Mouse (Mus musculus): Measurements from ENCODE around the gene Pcp2. TPM values are rescaled to one million over a fixed set of nuclear protein-coding genes. Genes with fewer than 3 reads are reported as not detected.
"Not testable (repeated sequence)": the region's sequence is repeated elsewhere in the genome, so short reads cannot be mapped to it uniquely, and the experiment has no call there.

Pcp2 gene
- total RNA-seq, 2 experiments from 2014 or later, result 0.92 TPM; not detected in 1

DNA sequence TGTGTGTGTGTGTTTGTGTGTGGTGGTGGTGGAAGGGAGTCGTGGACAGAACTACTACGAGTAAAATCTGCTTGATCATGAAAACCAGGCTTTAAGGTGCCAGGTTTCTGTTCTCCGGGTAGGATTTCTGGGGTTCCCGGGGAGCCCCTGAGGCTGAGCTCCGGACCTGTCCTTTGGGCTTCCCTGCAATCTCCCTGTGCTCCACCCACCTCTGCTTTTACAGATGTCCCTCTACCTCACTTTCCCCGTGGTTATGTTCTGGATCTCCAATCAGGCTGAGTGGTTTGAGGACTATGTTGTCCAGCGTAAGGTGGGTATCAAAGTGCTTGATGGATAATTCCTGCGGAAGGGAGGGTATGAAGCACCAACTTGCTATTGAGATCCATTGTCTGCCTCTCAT is 3.2 kb downstream of the Pcp2 start:
- DNase-seq (ENCODE audit: low spot score in 2 of 2), result no peak

DNA sequence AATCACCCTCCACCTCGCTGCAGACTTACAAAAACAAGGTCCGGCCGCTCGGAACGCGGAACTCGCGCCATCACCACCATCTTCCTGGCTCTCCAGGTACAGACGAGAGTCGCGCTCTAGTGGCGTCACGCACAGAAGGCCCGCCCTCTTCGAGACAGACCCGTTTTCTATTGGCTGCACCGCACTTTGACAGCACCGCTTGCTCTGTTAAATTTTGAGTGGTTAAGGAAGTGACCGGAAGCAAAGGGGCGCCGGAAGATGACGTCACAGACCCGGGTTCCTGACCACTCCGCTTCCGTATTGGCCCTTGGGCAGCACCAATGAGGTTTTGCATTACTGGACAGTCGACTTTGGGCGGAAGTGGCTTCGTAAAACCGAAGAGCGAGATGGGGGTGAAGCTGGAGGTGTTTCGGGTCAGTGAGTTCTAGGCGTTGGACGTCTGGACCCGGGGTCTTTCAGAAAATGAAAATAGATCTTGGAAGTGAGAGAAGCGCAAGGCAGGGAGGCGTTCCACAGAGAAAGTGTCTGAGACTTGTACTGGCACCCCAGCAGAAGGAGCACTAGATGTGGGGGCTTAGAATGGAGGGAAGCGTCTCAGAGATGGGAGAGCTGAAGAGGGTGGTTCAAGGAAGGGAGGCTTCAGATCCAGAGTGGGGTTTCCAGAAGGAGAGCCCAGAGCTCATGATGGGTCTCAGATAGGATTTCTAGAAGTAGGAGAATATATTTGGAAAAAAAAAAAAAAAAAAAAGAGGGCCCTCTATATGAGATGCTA is 4.0 kb downstream of the Pcp2 start, which contains the start of the genes Xab2 and Pet100:
Xab2 (minus strand) TSS at position 118 of the 772 bp plus-strand sequence.
Pet100 (plus strand) TSS at position 350 of the 772 bp plus-strand sequence.
- DNase-seq (ENCODE audit: low spot score in 2 of 2), result peak; percentile 98 to 100

DNA sequence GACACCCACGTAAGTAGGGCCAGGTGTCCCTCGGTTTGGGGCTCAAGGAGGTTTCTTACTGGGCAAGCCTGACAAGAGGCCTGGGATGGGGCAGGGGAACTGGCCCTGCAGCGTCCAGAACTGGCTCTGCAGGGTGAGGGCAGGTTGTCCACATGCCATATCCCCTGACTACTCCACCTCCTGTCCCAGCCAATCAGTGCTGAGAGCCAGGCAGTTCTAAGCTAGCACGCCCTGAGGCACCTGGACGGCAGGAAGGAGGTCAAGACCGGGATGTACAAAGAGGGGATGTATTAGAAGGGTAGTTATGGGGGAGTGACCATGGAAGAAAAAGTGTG is 15.6 kb downstream of the Pcp2 start:
- DNase-seq (ENCODE audit: low spot score in 2 of 2), result no peak

DNA sequence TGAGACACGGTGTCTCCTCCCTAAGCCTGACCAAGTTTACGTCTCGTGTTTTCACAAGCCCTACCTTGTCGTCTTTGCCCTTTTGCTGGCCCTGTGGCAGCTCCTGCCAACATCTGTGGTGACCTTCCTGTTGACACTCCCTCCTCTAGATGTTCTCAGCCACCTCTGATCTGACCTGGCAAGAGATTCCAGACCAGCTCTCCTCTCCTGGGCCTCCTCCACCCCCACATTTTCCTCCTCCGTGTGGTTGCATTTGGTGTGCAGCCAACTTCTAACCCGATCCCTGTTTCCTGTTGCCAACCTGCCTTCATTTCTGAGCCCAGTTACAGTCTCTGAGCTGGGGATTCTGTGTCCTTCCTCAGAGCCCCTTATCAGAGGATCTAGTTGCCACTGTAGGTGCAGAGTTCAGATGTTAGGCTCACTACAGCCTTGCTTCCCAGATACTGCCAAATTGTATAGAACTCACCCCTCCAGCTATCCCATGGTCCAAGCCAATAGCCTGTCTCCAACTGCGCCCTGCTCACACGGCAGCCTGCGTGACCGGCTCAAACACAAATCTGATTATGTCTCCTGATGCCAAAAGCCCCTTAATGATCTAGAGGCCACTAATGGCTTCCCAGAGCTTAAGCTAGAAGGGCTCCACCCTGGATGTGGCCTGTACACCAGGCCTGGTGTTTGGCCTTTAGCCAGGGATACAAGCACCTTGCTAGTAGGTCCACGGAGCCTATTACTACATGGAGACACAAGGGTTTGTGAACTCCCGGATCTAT is 16.1 kb downstream of the Pcp2 start:
- peak in 1 of 2 experiments; percentile 47 for DNase-seq (ENCODE audit: low spot score in 2 of 2)

DNA sequence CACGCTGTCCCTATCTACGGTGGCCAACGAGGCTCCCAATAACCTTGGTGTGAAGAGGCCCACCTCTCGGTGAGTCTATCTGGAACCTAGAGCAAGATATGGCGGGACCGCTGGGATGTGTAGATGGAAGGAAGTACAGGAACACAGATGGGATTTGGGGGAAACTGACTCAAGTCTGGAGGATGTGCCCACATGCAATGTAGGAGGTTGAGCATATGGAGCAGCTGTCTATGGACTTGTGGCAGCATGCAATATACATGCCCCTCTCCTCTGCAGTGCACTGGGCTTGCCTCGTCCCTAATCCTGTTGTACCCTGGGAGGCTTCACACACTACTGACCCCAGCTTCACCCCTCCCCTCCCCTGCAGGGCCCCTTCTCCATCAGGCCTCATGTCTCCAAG is 17.5 kb downstream of the Pcp2 start:
- DNase-seq (ENCODE audit: low spot score in 2 of 2), result peak in 1 of 2 experiments; percentile 73

GRCm38 (mm10) chr8:3606593-3606992 is 18.8 kb downstream of the Pcp2 start:
- DNase-seq (ENCODE audit: low spot score in 2 of 2), result no peak

DNA sequence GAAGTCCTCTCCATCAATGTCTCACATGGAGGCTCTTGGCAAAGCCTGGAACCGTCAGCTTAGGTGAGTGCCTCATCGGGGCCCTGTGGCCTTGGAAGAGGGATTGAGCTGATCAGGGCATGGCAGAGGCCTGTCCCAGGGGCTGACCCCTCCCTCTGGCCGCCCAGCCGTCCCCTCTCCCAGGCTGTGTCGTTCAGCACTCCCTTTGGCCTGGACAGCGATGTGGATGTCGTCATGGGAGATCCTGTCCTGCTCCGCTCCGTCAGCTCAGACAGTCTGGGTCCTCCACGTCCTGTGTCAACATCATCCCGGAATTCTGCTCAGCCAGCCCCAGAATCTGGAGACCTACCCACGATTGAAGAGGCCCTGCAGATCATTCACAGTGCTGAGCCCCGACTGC is 21.9 kb downstream of the Pcp2 start:
- no peak for DNase-seq (ENCODE audit: low spot score in 2 of 2)

DNA sequence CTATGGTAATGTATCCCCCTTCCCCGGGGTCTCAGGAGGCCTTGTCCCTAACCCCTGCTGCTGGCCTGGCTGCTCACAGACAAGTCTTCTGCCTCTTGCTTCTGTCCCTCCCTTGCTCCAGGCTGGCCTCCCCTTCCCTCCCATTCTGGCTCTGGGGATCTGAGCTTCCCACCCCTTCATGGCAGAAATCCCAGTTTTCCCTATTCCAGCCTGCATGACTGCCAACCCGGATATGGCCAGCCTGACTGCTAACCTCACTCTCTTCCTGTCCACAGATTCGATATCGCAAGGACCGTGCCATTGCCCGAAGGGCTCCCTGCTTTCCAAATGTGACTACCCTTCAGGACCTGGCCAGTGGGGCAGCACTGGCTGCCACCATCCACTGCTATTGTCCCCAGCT is 24.9 kb downstream of the Pcp2 start:
- DNase-seq (ENCODE audit: low spot score in 2 of 2), result no peak

DNA sequence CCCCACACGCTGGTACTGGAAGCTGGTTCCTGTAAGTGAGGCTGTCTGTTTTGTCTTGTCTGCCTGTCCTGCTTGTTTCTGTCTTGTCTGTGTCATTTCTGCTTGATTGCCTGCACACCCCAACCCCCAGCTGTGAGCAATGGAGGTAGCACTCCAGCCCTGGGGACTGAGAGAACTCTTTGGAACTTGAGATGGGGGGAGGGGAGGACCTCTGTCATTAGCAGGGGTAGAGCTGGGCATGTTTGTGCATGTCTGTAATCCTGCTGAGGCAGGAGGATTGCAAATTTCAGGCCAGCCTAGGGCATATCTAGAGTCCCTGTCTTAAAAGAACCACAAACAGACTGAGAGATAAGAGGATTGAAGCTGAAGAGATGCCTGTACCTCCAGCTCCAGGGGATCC is 26.1 kb downstream of the Pcp2 start:
- DNase-seq (ENCODE audit: low spot score in 2 of 2), result no peak

- DNase-seq (ENCODE audit: low spot score in 2 of 2), result no peak
These were observed 27.3 kb downstream of the Pcp2 start for GRCm38 (mm10) chr8:3598054-3598453.

DNA sequence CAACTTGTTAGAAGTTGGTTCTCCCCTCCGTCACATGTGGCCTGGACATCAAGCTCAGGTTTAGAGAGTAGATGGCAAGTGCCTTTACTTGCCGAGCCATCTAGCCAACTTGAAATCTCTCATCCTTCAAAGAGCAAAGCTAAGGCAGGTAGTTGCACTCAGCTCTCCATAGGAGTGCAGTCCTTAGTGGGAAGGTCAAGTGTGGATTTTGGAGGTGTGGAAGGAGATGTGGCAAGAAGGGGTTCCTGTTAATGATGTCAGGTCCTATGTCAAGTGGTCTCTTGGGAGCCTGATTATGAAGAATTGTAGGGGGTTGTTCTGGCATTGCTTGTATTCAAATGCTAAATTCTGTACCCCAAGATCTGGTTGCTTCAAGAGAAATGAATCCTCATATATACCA is 30.9 kb downstream of the Pcp2 start:
- DNase-seq (ENCODE audit: low spot score in 2 of 2), result no peak

DNA sequence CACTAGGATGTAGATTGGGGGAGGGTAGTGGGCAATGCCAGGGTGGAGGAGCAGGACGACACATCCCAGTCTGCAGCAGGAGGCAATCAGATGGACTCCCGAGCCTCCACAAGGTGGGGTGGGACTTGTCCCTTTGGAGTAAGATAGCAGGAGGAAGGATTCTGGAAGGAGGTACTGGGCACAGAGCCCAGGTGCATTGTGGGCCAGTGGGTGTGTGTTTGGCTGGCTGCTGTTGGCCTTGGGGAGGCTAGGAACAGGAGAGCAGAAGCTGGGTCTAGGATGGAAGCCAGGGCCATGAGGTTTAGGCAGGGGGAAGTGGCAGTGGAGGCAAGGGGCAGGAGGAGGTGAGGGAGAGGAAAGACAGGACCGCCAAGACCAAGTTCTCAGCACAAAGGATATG is 31.9 kb downstream of the Pcp2 start:
- DNase-seq (ENCODE audit: low spot score in 2 of 2), result no peak

- no peak for DNase-seq (ENCODE audit: low spot score in 2 of 2)
These were observed 37.1 kb downstream of the Pcp2 start for GRCm38 (mm10) chr8:3588258-3588633.

DNA sequence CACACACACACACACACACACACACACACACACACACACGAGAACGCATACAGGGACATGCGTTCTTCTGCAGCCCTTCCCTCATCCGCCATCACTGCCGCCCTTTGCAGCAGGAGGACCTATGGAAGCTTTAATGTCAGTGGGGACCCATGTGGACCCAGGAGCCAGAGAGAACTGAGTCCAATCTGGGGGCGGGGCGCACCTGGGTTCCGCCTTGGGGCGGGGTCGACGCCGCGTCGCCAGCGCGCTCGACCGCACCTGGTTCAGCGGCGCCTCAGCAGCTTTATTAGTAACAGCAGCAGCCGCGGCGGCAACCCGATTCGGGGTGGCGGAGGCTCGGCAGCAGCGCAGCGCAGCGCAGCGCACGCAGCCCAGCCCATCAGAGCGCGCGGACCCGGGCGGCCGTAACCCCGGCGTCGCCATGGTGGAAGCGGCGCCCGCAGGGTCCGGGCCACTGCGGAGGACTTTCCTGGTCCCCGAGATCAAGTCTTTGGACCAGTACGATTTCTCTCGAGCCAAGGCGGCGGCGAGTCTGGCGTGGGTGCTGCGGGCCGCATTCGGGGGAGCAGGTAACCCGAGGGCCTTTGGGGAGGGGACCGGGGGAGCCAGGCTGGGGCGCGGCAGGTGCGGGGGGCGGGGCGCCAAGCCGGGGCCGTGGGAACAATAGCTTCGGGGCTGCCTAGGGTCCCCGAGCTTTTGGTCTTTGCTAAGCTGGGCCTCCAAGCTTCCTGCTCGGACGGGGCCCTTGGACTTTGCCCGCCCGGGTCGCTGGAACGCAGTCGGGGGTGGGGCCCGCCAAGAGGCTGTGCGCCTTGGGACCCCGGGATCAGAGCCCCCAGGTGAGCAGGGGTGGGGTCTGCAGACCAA is 37.7 kb downstream of the Pcp2 start:
- DNase-seq (ENCODE audit: low spot score in 2 of 2), result peak; percentile 53 to 70

DNA sequence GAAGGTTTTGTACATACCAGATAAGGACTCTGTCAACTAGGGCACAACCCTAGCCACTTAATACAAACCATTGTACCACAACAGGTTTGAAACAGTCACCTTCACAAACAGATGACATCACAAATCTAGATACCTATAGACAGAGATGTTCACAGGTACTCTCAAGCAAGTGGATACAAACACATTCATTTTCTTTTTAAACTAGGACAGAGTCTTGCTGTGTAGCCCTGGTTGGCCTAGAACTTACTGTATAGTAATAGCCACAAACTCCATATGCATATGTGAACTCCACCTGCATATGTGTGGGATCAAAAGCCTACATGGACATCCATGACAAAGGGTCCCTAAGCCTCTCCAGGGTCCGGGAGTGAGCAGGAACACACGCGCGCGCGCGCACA is 38.4 kb downstream of the Pcp2 start, which contains the start of gene Camsap3:
Camsap3 (plus strand) TSS at position 301 of the 398 bp plus-strand sequence.
- DNase-seq (ENCODE audit: low spot score in 2 of 2), result no peak

GRCm38 (mm10) chr8:3586452-3586851 is 38.9 kb downstream of the Pcp2 start:
- DNase-seq (ENCODE audit: low spot score in 2 of 2), result no peak

- not testable (repeated sequence) for DNase-seq (ENCODE audit: low spot score in 2 of 2)
These were observed 43.4 kb downstream of the Pcp2 start for GRCm38 (mm10) chr8:3581961-3582360.

GRCm38 (mm10) chr8:3579390-3580364 is 45.7 kb downstream of the Pcp2 start:
- no peak for DNase-seq (ENCODE audit: low spot score in 2 of 2)

GRCm38 (mm10) chr8:3576211-3576960 is 49.0 kb downstream of the Pcp2 start:
- DNase-seq (ENCODE audit: low spot score in 2 of 2), result no peak

DNA sequence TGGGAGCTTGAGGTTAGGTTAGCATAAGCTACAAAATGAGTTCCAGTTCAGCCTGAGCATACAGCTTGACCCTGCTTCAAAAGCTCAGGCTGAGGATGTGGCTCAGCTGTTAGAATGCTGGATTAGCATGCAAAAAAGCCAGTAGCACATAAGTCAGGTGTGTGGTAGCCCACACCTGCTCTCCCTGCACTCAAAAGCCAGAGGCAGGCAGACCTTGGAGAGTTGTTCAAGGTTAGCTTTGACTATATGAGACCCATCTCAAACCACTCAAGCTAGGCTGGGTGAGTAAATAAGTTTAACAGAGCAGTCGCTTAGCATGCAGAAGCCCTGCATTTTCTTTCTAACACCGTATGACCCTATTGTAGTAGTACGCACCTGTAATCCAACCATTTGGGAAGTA is 50.8 kb downstream of the Pcp2 start:
- DNase-seq (ENCODE audit: low spot score in 2 of 2), result no peak
